Mouse (Mus musculus): Measurements from ENCODE around the gene Plekhg4. TPM values are rescaled to one million over a fixed set of nuclear protein-coding genes. Genes with fewer than 3 reads are reported as not detected.

The Plekhg4 gene
- polyA plus RNA-seq, 1 experiment from 2014 or later = 0.11 TPM

DNA sequence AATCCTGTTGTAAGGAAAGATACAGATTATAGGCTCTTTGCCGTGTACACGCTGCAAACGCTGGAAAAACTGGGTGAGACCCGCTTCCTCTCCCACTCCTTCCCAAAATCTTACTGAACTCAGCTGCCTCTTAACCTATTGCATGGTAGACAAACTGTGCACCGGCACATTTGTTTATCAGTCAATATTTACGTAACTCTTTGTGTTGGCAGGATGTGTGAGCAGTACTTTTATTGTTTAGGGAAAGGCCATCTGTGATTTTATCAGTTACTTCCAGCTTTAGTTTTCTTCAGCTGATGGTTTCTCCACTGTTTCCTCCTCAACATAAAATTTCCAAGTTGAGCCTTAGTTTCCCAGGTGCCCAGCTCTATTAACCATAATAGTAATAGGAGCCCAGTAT lies 53.8 kb downstream of the Plekhg4 start:
- Histone ChIP-seq H3K36me3 (ENCODE audit: control insufficient read depth, insufficient read depth, low read length) (no peaks in the 10 kb centered on the region), H3K4me1 (ENCODE audit: control insufficient read depth, insufficient read depth, low read length) (no peaks in the 10 kb centered on the region), H3K27ac (ENCODE audit: low read depth, low read length) (no peak overlapping the region), H3K9ac (ENCODE audit: low read depth, low read length) (no peak overlapping the region), H3K4me2 (no peak overlapping the region), H3K4me3 (ENCODE audit: low read depth, low read length) (no peak overlapping the region), H3K9me3 (replicated peaks; ENCODE audit: control insufficient read depth, low read length) (no peaks in the 10 kb centered on the region), H3K27me3 (ENCODE audit: control insufficient read depth, insufficient read depth, low read length) (no peaks in the 10 kb centered on the region)
- no peak for ATAC-seq (replicated peaks; ENCODE audit: insufficient number of reproducible peaks, low FRiP score, low TSS enrichment)
- 57% methylated on average over 6 of the region's 6 CpGs for WGBS (ENCODE audit: insufficient replicate concordance)

DNA sequence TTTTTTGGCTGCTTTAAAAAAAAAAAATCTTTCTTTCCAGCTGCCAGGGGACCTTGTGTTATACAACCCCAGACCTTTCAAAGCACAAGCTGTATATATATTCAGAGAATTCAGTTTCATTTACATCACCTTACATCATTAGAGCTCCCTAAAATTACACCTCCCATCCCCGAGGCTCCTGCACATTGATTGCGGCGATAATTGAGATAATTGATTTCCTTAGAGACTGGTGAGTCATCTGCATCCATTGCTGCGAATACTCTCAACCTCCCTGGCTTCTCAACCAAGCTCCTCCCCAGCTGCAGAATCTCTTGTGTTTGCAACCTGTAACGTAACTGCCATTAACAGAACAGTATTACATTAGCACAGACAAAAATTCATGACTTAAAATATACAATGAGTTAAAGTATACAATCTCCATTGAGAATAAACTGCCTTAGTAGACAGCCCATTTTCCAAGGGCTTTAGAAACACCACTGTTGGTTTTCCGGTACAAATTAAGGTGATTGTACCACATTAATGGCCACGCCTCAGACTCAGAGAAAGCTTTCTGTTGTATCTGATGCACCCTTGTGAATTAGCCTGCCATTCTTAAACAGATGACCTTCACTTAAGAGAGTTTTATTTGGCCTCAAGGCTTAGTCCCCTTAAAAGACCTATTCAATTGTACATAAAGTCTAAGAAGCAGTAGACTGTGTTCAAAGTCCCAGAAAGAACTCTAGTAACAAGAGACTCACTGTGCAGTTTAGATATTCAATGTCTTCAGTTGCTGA lies 58.9 kb downstream of the Plekhg4 start:
- Histone ChIP-seq H3K36me3 (ENCODE audit: control insufficient read depth, insufficient read depth, low read length) (no peaks in the 10 kb centered on the region), H3K27me3 (ENCODE audit: control insufficient read depth, insufficient read depth, low read length) (no peaks in the 10 kb centered on the region), H3K27ac (ENCODE audit: low read depth, low read length) (no peak overlapping the region), H3K4me3 (ENCODE audit: low read depth, low read length) (no peak overlapping the region), H3K4me1 (ENCODE audit: control insufficient read depth, insufficient read depth, low read length) (no peaks in the 10 kb centered on the region), H3K9ac (ENCODE audit: low read depth, low read length) (no peak overlapping the region), H3K4me2 (no peak overlapping the region), H3K9me3 (replicated peaks; ENCODE audit: control insufficient read depth, low read length) (no peaks in the 10 kb centered on the region)
- no peak for ATAC-seq (replicated peaks; ENCODE audit: insufficient number of reproducible peaks, low FRiP score, low TSS enrichment)
- WGBS (ENCODE audit: insufficient replicate concordance) = 65% methylated on average over 7 of the region's 7 CpGs

Other genes starting within 250 kb of the Plekhg4 start
- not detected in 2 replicates for gene Ces4a, start 241.5 kb upstream of the Plekhg4 start, polyA plus RNA-seq (2014; fragmentation: Nextera tagmentation; extraction: Ambion mirVana)
- gene Cbfb, start 202.6 kb upstream of the Plekhg4 start, polyA plus RNA-seq (2014; fragmentation: Nextera tagmentation; extraction: Ambion mirVana) = 57.2 and 61.2 TPM in 2 replicates
- gene D230025D16Rik, start 148.1 kb upstream of the Plekhg4 start, polyA plus RNA-seq (2014; fragmentation: Nextera tagmentation; extraction: Ambion mirVana) = 20.9 and 21.6 TPM in 2 replicates
- gene B3gnt9, start 118.1 kb upstream of the Plekhg4 start, polyA plus RNA-seq (2014; fragmentation: Nextera tagmentation; extraction: Ambion mirVana) = 8.6 and 10.0 TPM in 2 replicates
- 14.3 and 17.0 TPM in 2 replicates for gene Tradd, start 108.7 kb upstream of the Plekhg4 start, polyA plus RNA-seq (2014; fragmentation: Nextera tagmentation; extraction: Ambion mirVana)
- 2.3 and 2.8 TPM in 2 replicates for gene Fbxl8, start 108.6 kb upstream of the Plekhg4 start, polyA plus RNA-seq (2014; fragmentation: Nextera tagmentation; extraction: Ambion mirVana)
- gene Hsf4, start 103.5 kb upstream of the Plekhg4 start, polyA plus RNA-seq (2014; fragmentation: Nextera tagmentation; extraction: Ambion mirVana) = not detected in 2 replicates
- gene Nol3, start 97.1 kb upstream of the Plekhg4 start, polyA plus RNA-seq (2014; fragmentation: Nextera tagmentation; extraction: Ambion mirVana) = 1.8 and 2.0 TPM in 2 replicates
- 4.5 and 6.7 TPM in 2 replicates for gene 4931428F04Rik, start 83.4 kb upstream of the Plekhg4 start, polyA plus RNA-seq (2014; fragmentation: Nextera tagmentation; extraction: Ambion mirVana)
- 10.8 and 15.0 TPM in 2 replicates for gene Exoc3l, start 77.2 kb upstream of the Plekhg4 start, polyA plus RNA-seq (2014; fragmentation: Nextera tagmentation; extraction: Ambion mirVana)
- gene E2f4, start 75.6 kb upstream of the Plekhg4 start, polyA plus RNA-seq (2014; fragmentation: Nextera tagmentation; extraction: Ambion mirVana) = 70.7 and 81.9 TPM in 2 replicates
- 2.9 and 4.2 TPM in 2 replicates for gene Elmo3, start 67.7 kb upstream of the Plekhg4 start, polyA plus RNA-seq (2014; fragmentation: Nextera tagmentation; extraction: Ambion mirVana)
- gene Lrrc29, start 47.0 kb upstream of the Plekhg4 start, polyA plus RNA-seq (2014; fragmentation: Nextera tagmentation; extraction: Ambion mirVana) = 1.3 and 1.7 TPM in 2 replicates
- gene Tmem208, start 46.9 kb upstream of the Plekhg4 start, polyA plus RNA-seq (2014; fragmentation: Nextera tagmentation; extraction: Ambion mirVana) = 83.5 and 88.7 TPM in 2 replicates
- gene Fhod1, start 25.3 kb upstream of the Plekhg4 start, polyA plus RNA-seq (2014; fragmentation: Nextera tagmentation; extraction: Ambion mirVana) = 2.8 and 3.1 TPM in 2 replicates
- 1.5 and 2.1 TPM in 2 replicates for gene Slc9a5, start 24.4 kb upstream of the Plekhg4 start, polyA plus RNA-seq (2014; fragmentation: Nextera tagmentation; extraction: Ambion mirVana)
- not detected in 2 replicates for gene Kctd19, start 40.2 kb downstream of the Plekhg4 start, polyA plus RNA-seq (2014; fragmentation: Nextera tagmentation; extraction: Ambion mirVana)
- not detected in 2 replicates for gene Lrrc36, start 40.3 kb downstream of the Plekhg4 start, polyA plus RNA-seq (2014; fragmentation: Nextera tagmentation; extraction: Ambion mirVana)
- gene Tppp3, start 98.3 kb downstream of the Plekhg4 start, polyA plus RNA-seq (2014; fragmentation: Nextera tagmentation; extraction: Ambion mirVana) = 21.0 and 21.1 TPM in 2 replicates
- 15.0 and 17.1 TPM in 2 replicates for gene Zdhhc1, start 123.6 kb downstream of the Plekhg4 start, polyA plus RNA-seq (2014; fragmentation: Nextera tagmentation; extraction: Ambion mirVana)
- gene Hsd11b2, start 145.5 kb downstream of the Plekhg4 start, polyA plus RNA-seq (2014; fragmentation: Nextera tagmentation; extraction: Ambion mirVana) = 6.4 and 8.2 TPM in 2 replicates
- 80.7 and 86.3 TPM in 2 replicates for gene Atp6v0d1, start 192.8 kb downstream of the Plekhg4 start, polyA plus RNA-seq (2014; fragmentation: Nextera tagmentation; extraction: Ambion mirVana)
- 23.6 and 27.9 TPM in 2 replicates for gene Ripor1, start 232.0 kb downstream of the Plekhg4 start, polyA plus RNA-seq (2014; fragmentation: Nextera tagmentation; extraction: Ambion mirVana)

Data from heart, embryonic 11.5 days (tissue).